Mouse (Mus musculus) MEL (cell line): ENCODE measurements at regions not wholly inside any gene's neighbourhood (a gene's known extent, or its start where the extent isn't known, plus 50 kb on each side); places are given as distances from the start of the nearest gene placed in this dataset.

Source experiments
- DNase-seq: peaks from one replicate; pipeline ENCODE4 v3.0.0; 2011; ENCODE audit warnings: low read depth, low spot score
- H3K27ac ChIP-seq: 2 replicates; pipeline ENCODE4 v1.5.1; 2012; ENCODE audit warnings: low read depth, mild to moderate bottlenecking, control low read depth, low read length, moderate library complexity; ENCODE audit not compliant: control insufficient read depth
- H3K27me3 ChIP-seq, 2 experiments: fragments of 150-350 bp in 1 of 2; sonication (generic) in 1 of 2; 2 replicates each; pipeline ENCODE4 v1.6.1; 2012; ENCODE audit warnings: low read length in 2 of 2, mild to moderate bottlenecking in 2 of 2, improper control_type of control experiment in 1 of 2, moderate library complexity in 1 of 2; ENCODE audit not compliant: insufficient read depth in 2 of 2, control insufficient read depth in 1 of 2
- H3K36me3 ChIP-seq, 2 experiments: 2 replicates each; pipeline ENCODE4 v1.6.1; 2012 to 2014; ENCODE audit warnings: low read length in 2 of 2, improper control_type of control experiment in 1 of 2, inconsistent platforms in 1 of 2, mild to moderate bottlenecking in 1 of 2; ENCODE audit not compliant: insufficient read depth in 2 of 2, control insufficient read depth in 1 of 2
- H3K4me1 ChIP-seq, 2 experiments: fragments of 150-350 bp in 1 of 2; sonication (generic) in 1 of 2; 2 replicates each; pipeline ENCODE4 v1.6.1; 2012; ENCODE audit warnings: low read length in 2 of 2, improper control_type of control experiment in 1 of 2, mild to moderate bottlenecking in 1 of 2; ENCODE audit not compliant: insufficient read depth in 2 of 2, control insufficient read depth in 1 of 2
- H3K4me3 ChIP-seq, 2 experiments: fragments of 150-350 bp in 1 of 2; sonication (generic) in 1 of 2; 2 replicates each; pipeline ENCODE4 v1.5.1; 2012; ENCODE audit warnings: low read depth in 2 of 2, low read length in 2 of 2, mild to moderate bottlenecking in 2 of 2, moderate library complexity in 2 of 2, control low read depth in 1 of 2, improper control_type of control experiment in 1 of 2; ENCODE audit not compliant: control insufficient read depth in 1 of 2, insufficient read depth in 1 of 2
- H3K79me2 ChIP-seq: 2 replicates; pipeline ENCODE4 v1.6.1; 2012; ENCODE audit warnings: mild to moderate bottlenecking, low read length, moderate library complexity; ENCODE audit not compliant: control insufficient read depth, poor library complexity, insufficient read depth
- H3K9ac ChIP-seq: 2 replicates; pipeline ENCODE4 v1.6.1; 2012; ENCODE audit warnings: low read depth, mild to moderate bottlenecking, control low read depth, low read length, moderate library complexity; ENCODE audit not compliant: control insufficient read depth, poor library complexity, severe bottlenecking
- H3K9me3 ChIP-seq: fragments of 150-350 bp; sonication (generic); replicated peaks from 2 replicates; pipeline ENCODE4 v1.6.1; 2012; ENCODE audit warnings: mild to moderate bottlenecking, low read length, improper control_type of control experiment, moderate library complexity; ENCODE audit not compliant: insufficient read depth
- BHLHE40 ChIP-seq: IDR thresholded peaks from 2 replicates; pipeline ENCODE4 v1.6.1; 2012; ENCODE audit warnings: low read depth, mild to moderate bottlenecking, inconsistent platforms, low read length, improper control_type of control experiment, borderline replicate concordance
- CHD1 ChIP-seq: IDR thresholded peaks from 2 replicates; pipeline ENCODE4 v1.6.1; 2012; ENCODE audit warnings: low read depth, mild to moderate bottlenecking, inconsistent platforms, low read length, improper control_type of control experiment
- EP300 ChIP-seq, 2 experiments: IDR thresholded peaks; 2 replicates each; pipeline ENCODE4 v1.6.1; 2011; ENCODE audit warnings: improper control_type of control experiment in 2 of 2, low read length in 2 of 2, low read depth in 1 of 2, mild to moderate bottlenecking in 1 of 2
- GATA1 ChIP-seq: IDR thresholded peaks from 2 replicates; pipeline ENCODE4 v1.6.1; 2011; ENCODE audit warnings: low read depth, low read length, improper control_type of control experiment
- JUND ChIP-seq: IDR thresholded peaks from 2 replicates; pipeline ENCODE4 v1.6.1; 2011; ENCODE audit warnings: low read depth, mild to moderate bottlenecking, improper control_type of control experiment, low read length
- KAT2A ChIP-seq: conservative IDR thresholded peaks from 2 replicates; pipeline ENCODE4 v1.6.1; 2012; ENCODE audit warnings: low read depth, low read length, improper control_type of control experiment, inconsistent platforms
- MAFK ChIP-seq: IDR thresholded peaks from 2 replicates; pipeline ENCODE4 v1.6.1; 2011; ENCODE audit warnings: low read depth, mild to moderate bottlenecking, low read length, improper control_type of control experiment, borderline replicate concordance
- MAX ChIP-seq: IDR thresholded peaks from 2 replicates; pipeline ENCODE4 v1.6.1; 2011; ENCODE audit warnings: low read length, improper control_type of control experiment
- MAZ ChIP-seq: IDR thresholded peaks from 2 replicates; pipeline ENCODE4 v1.6.1; 2012; ENCODE audit warnings: low read depth, mild to moderate bottlenecking, inconsistent platforms, low read length, improper control_type of control experiment
- MXI1 ChIP-seq: IDR thresholded peaks from 2 replicates; pipeline ENCODE4 v1.6.1; 2011; ENCODE audit warnings: mild to moderate bottlenecking, low read depth, low read length, improper control_type of control experiment
- MYB ChIP-seq: IDR thresholded peaks from 2 replicates; pipeline ENCODE4 v1.6.1; 2011; ENCODE audit warnings: mild to moderate bottlenecking, low read depth, low read length, improper control_type of control experiment
- MYC ChIP-seq: IDR thresholded peaks from 2 replicates; pipeline ENCODE4 v1.6.1; 2011; ENCODE audit warnings: low read depth, mild to moderate bottlenecking, low read length, improper control_type of control experiment, moderate library complexity
- NELFE ChIP-seq: IDR thresholded peaks from 2 replicates; pipeline ENCODE4 v1.6.1; 2011; ENCODE audit warnings: low read depth, low read length, improper control_type of control experiment
- NRF1 ChIP-seq: IDR thresholded peaks from 2 replicates; pipeline ENCODE4 v1.6.1; 2014; ENCODE audit warnings: low read depth, mild to moderate bottlenecking, inconsistent platforms, low read length, improper control_type of control experiment, moderate library complexity; ENCODE audit not compliant: poor library complexity, insufficient read depth, severe bottlenecking
- POLR2A ChIP-seq, 2 experiments: IDR thresholded peaks; 2 replicates each; pipeline ENCODE4 v1.6.1; 2011 to 2012; ENCODE audit warnings: low read length in 2 of 2, mild to moderate bottlenecking in 2 of 2, control low read depth in 1 of 2, improper control_type of control experiment in 1 of 2, low read depth in 1 of 2, moderate library complexity in 1 of 2; ENCODE audit not compliant: control insufficient read depth in 1 of 2, insufficient read depth in 1 of 2, poor library complexity in 1 of 2
- POLR2AphosphoS2 ChIP-seq: IDR thresholded peaks from 2 replicates; pipeline ENCODE4 v1.6.1; 2011; ENCODE audit warnings: low read length, improper control_type of control experiment
- RAD21 ChIP-seq: IDR thresholded peaks from 2 replicates; pipeline ENCODE4 v1.6.1; 2011; ENCODE audit warnings: mild to moderate bottlenecking, low read depth, low read length, improper control_type of control experiment
- RCOR1 ChIP-seq: IDR thresholded peaks from 2 replicates; pipeline ENCODE4 v1.6.1; 2012; ENCODE audit warnings: low read depth, mild to moderate bottlenecking, inconsistent platforms, low read length, improper control_type of control experiment
- SIN3A ChIP-seq: IDR thresholded peaks from 2 replicates; pipeline ENCODE4 v1.6.1; 2012; ENCODE audit warnings: low read length, improper control_type of control experiment, inconsistent platforms
- SMC3 ChIP-seq: IDR thresholded peaks from 2 replicates; pipeline ENCODE4 v1.6.1; 2011; ENCODE audit warnings: low read depth, low read length, improper control_type of control experiment
- TAL1 ChIP-seq: IDR thresholded peaks from 2 replicates; pipeline ENCODE4 v1.6.1; 2012; ENCODE audit warnings: mild to moderate bottlenecking, inconsistent platforms, low read length, moderate library complexity, mixed read lengths
- TBP ChIP-seq: IDR thresholded peaks from 2 replicates; pipeline ENCODE4 v1.8.0; 2011; ENCODE audit warnings: low read depth, low read length, improper control_type of control experiment
- UBTF ChIP-seq: IDR thresholded peaks from 2 replicates; pipeline ENCODE4 v1.6.1; 2012; ENCODE audit warnings: low read depth, mild to moderate bottlenecking, inconsistent platforms, low read length, improper control_type of control experiment, moderate library complexity, borderline replicate concordance; ENCODE audit not compliant: insufficient read depth
- USF2 ChIP-seq, 2 experiments: IDR thresholded peaks; 2 replicates each; pipeline ENCODE4 v1.6.1; 2011 to 2012; ENCODE audit warnings: improper control_type of control experiment in 2 of 2, low read length in 2 of 2, borderline replicate concordance in 1 of 2, inconsistent platforms in 1 of 2, low read depth in 1 of 2, mild to moderate bottlenecking in 1 of 2; ENCODE audit not compliant: insufficient read depth in 1 of 2
- ZC3H11A ChIP-seq: IDR thresholded peaks from 2 replicates; pipeline ENCODE4 v1.6.1; 2012; ENCODE audit warnings: low read depth, mild to moderate bottlenecking, inconsistent platforms, low read length, improper control_type of control experiment
- ZMIZ1 ChIP-seq: IDR thresholded peaks from 2 replicates; pipeline ENCODE4 v1.6.1; 2012; ENCODE audit warnings: low read depth, mild to moderate bottlenecking, inconsistent platforms, low read length, improper control_type of control experiment, moderate library complexity
- ZNF384 ChIP-seq: IDR thresholded peaks from 2 replicates; pipeline ENCODE4 v1.6.1; 2012; ENCODE audit warnings: low read depth, mild to moderate bottlenecking, inconsistent platforms, low read length, improper control_type of control experiment

GRCm38 (mm10) chr8:26794411-26794810 lies 182.7 kb upstream of the Zfp703 start:
- Histone ChIP-seq H3K27ac (no peak overlapping the region), H3K4me3 (no peak overlapping the region), H3K79me2 (no peaks in the 10 kb centered on the region), H3K9me3 (no peaks in the 10 kb centered on the region), H3K4me1 (no peaks in the 10 kb centered on the region), H3K9ac (no peak overlapping the region), H3K27me3 (no peaks in the 10 kb centered on the region), H3K36me3 (no peaks in the 10 kb centered on the region)
- no peak for DNase-seq
- TF ChIP-seq NELFE (no peak), NRF1 (no peak), TAL1 (no peak), MAFK (no peak), MAZ (no peak), POLR2A (IDR thresholded peaks at IDR 0.05; ENCODE audit: control insufficient read depth in 1 of 2, insufficient read depth in 1 of 2, low read depth in 1 of 2, low read length in 2 of 2, poor library complexity in 1 of 2) (no peak), CHD1 (no peak), RCOR1 (no peak), POLR2AphosphoS2 (no peak), TBP (no peak), RAD21 (no peak), USF2 (IDR thresholded peaks at IDR 0.05; ENCODE audit: borderline replicate concordance in 1 of 2, insufficient read depth in 1 of 2, low read depth in 1 of 2, low read length in 2 of 2) (no peak), ZC3H11A (no peak), ZNF384 (no peak)

- TF ChIP-seq UBTF: no peak
- TF ChIP-seq POLR2A (IDR thresholded peaks at IDR 0.05; ENCODE audit: control insufficient read depth in 1 of 2, insufficient read depth in 1 of 2, low read depth in 1 of 2, low read length in 2 of 2, poor library complexity in 1 of 2): no peak
- no peak for TF ChIP-seq EP300 (IDR thresholded peaks at IDR 0.05; ENCODE audit: low read depth in 1 of 2, low read length in 2 of 2)
- TF ChIP-seq ZC3H11A: no peak
- no peak for TF ChIP-seq KAT2A
- no peak for TF ChIP-seq JUND
- no peak for TF ChIP-seq MAFK
- no peak for TF ChIP-seq BHLHE40
- no peak for TF ChIP-seq MXI1
- TF ChIP-seq SIN3A: no peak
- TF ChIP-seq MAZ: no peak
- no peak for TF ChIP-seq RCOR1
- no peak for TF ChIP-seq USF2 (IDR thresholded peaks at IDR 0.05; ENCODE audit: borderline replicate concordance in 1 of 2, insufficient read depth in 1 of 2, low read depth in 1 of 2, low read length in 2 of 2)
- no peak for TF ChIP-seq SMC3
- TF ChIP-seq MAX: no peak
- TF ChIP-seq GATA1: no peak
- TF ChIP-seq MYC: no peak
- no peak for TF ChIP-seq POLR2AphosphoS2
- TF ChIP-seq ZMIZ1: no peak
- TF ChIP-seq MYB: no peak
Observed at GRCm38 (mm10) chr8:26795616-26796015, 181.5 kb upstream of the Zfp703 start.

More at GRCm38 (mm10) chr8:26795616-26796015, 181.5 kb upstream of the Zfp703 start:
- Histone ChIP-seq H3K9me3 (no peaks in the 10 kb centered on the region), H3K27ac (no peak overlapping the region), H3K4me3 (no peak overlapping the region), H3K27me3 (no peaks in the 10 kb centered on the region), H3K9ac (no peak overlapping the region), H3K79me2 (no peaks in the 10 kb centered on the region), H3K36me3 (no peaks in the 10 kb centered on the region), H3K4me1 (no peaks in the 10 kb centered on the region)
- no peak for DNase-seq
